Mouse (Mus musculus) spleen, postnatal 10 days (tissue): ENCODE data around the gene Gm8108.
"Not testable (repeated sequence)": the region's sequence is repeated elsewhere in the genome, so short reads cannot be mapped to it uniquely, and the experiment has no call there.

ENCODE experiments used
- DNase-seq, 2 experiments: peaks; one replicate each; pipeline ENCODE4 v3.0.0; 2021 to 2022; ENCODE audit warnings: low spot score in 2 of 2

The Gm8108 gene

DNA sequence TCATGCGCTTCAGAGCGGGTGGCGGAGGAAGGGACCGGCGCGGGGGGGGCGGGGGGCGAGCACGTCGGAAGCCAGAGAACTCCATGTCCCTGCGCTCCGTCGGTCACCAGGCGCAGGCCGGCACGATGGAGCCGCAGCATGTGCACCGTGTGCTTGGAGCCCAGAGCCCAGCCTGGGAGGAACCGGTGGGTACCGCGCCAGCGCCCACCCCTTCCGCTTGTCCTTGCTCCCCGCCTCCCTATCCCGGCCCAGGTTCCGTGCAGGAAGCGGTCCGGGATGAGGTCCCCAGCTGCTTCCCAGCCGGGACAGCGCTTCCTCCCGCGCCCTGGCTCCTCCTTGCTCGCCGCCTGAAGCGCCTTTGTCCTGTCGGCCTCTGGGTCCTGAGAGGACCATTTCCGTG, at the start of gene Gm8108:
Gene Gm8108 (plus strand): TSS at position 101 of the 400 bp plus-strand sequence.
- not testable (repeated sequence) for DNase-seq

DNA sequence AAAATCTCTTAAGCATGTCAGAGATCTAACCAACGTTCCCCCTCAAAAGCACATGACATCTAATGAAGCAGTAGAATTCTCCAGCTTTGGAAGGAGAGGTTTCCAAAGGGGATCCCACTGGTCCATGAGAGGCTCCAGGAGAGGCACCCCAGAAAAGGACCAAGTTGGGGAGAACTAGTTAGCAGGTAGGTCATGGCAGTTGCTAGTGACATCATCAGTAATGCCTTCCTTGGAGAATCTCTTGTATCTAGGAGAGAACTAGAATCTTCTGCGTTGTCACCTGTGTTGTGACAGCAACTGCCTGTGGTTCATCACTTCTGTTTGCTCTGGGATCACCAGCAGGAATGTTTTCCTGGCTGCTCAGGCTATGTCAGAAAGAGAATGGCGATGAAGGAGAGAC, 26.5 kb upstream of the Gm8108 start, which contains the start of gene Gm3115:
Gene Gm3115 (plus strand): TSS at position 301 of the 400 bp plus-strand sequence.
- not testable (repeated sequence) for DNase-seq

DNA sequence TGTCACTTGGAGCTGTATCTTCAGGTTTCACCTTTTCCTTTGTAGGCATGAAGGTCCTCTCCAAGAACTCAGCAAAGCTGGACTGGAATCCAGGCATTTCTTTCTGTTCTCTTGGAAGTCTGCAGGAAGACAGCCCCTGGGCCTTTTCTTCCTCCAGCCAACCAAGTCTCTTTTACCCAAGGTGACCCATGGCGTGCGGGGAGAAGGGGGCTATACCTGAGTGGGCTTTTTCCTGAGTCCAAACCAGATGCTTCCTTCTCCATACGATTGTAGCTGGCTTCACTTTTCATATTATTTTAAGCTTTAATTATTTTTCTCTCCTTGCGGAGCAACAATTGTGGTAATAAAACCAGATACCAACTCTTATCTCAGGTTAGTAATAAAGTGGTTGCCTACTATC, 31.3 kb downstream of the Gm8108 start:
- peak in 1 of 2 experiments; percentile 12 for DNase-seq

DNA sequence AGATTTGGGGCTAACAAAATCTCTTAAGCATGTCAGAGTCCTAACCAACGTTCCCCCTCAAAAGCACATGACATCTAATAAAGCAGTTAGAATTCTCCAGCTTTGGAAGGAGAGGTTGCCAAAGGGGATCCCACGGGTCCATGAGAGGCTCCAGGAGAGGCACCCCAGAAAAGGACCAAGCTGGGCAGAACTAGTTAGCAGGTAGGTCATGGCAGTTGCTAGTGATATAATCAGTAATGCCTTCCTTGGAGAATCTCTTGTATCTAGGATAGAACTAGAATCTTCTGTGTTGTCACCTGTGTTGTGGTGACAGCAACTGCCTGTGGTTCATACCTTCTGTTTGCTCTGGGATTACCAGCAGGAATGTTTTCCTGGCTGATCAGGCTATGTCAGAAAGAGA, 54.4 kb downstream of the Gm8108 start, which contains the start of gene Gm3127:
Gene Gm3127 (plus strand): TSS at position 301 of the 400 bp plus-strand sequence.
- DNase-seq: not testable (repeated sequence)

DNA sequence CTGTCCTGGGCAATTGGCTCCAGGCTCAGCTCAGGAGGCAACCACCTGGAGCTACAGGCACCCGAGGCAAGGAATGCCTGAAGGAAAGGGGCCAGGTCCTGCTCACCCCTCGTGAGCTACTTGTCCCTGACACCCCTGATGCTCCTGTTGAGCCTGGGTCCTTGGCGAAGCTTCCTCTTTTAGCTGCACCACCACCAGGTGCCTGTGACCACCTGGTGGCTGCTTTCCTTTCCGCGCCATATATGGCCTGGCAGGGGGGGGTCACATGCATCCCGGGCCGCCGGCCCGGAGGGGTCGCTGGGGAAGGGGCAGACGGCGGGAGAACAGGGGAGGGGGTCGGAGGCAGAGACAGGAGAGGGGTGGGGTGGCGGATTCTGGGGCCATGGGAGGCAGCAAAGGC, 71.7 kb downstream of the Gm8108 start:
- DNase-seq: peak in 1 of 2 experiments; percentile 2
